Mouse (Mus musculus) lung, postnatal 0 days (tissue): ENCODE results near the gene Pdzd7.

ENCODE experiments used
- CTCF ChIP-seq: IDR thresholded peaks from 2 replicates; pipeline ENCODE4 v1.5.1; 2016; ENCODE audit warnings: antibody characterized with exemption, mild to moderate bottlenecking
- EP300 ChIP-seq: IDR thresholded peaks from 2 replicates; pipeline ENCODE4 v1.6.1; 2016; ENCODE audit warnings: antibody characterized with exemption, mild to moderate bottlenecking, control low read depth

GRCm38 (mm10) chr19:45014335-45014971, 31.1 kb downstream of the Pdzd7 start, which contains the start of gene Lzts2:
- TF ChIP-seq CTCF = no peak
- no peak for TF ChIP-seq EP300
